Mouse (Mus musculus) liver, postnatal 0 days (tissue): ENCODE results near the gene Iqck. TPM values are rescaled to one million over a fixed set of nuclear protein-coding genes. Genes with fewer than 3 reads are reported as not detected.

Source experiments
- ATAC-seq: fragments of 200-750 bp; cut with Nextera tagmentation; 2 replicates; pipeline ENCODE4 v1.8.0; 2017; ENCODE audit warnings: mild to moderate bottlenecking, moderate library complexity
- DNase-seq: peaks from one replicate; pipeline ENCODE4 v3.0.0-alpha.2; 2016
- H3K27ac ChIP-seq: fragments of 300-500 bp; sonication (generic); 2 replicates; pipeline ENCODE4 v1.5.1; 2014; ENCODE audit warnings: antibody characterized with exemption, moderate library complexity, mild to moderate bottlenecking, low read depth
- H3K27me3 ChIP-seq: fragments of 300-500 bp; sonication (generic); 2 replicates; pipeline ENCODE4 v1.6.1; 2014; ENCODE audit warnings: low read length, control low read depth, mixed read lengths; ENCODE audit not compliant: insufficient read depth
- H3K36me3 ChIP-seq: fragments of 300-500 bp; sonication (generic); replicated peaks from 2 replicates; pipeline ENCODE4 v1.6.1; 2014; ENCODE audit warnings: mild to moderate bottlenecking, control low read depth, low read length, moderate library complexity, mixed read lengths; ENCODE audit not compliant: insufficient read depth
- H3K4me1 ChIP-seq: fragments of 300-500 bp; sonication (generic); 2 replicates; pipeline ENCODE4 v1.6.1; 2014; ENCODE audit warnings: antibody characterized with exemption, mild to moderate bottlenecking, control low read depth; ENCODE audit not compliant: insufficient read depth
- H3K4me2 ChIP-seq: fragments of 300-500 bp; sonication (generic); 2 replicates; pipeline ENCODE4 v1.6.1; 2014; ENCODE audit warnings: low read depth, mild to moderate bottlenecking, low read length, moderate library complexity, mixed read lengths
- H3K4me3 ChIP-seq: fragments of 300-500 bp; sonication (generic); 2 replicates; pipeline ENCODE4 v1.5.1; 2014; ENCODE audit warnings: low read depth, low read length
- H3K9ac ChIP-seq: fragments of 300-500 bp; sonication (generic); replicated peaks from 2 replicates; pipeline ENCODE4 v1.6.1; 2014; ENCODE audit warnings: mild to moderate bottlenecking, moderate library complexity
- H3K9me3 ChIP-seq: fragments of 300-500 bp; sonication (generic); 2 replicates; pipeline ENCODE4 v1.6.1; 2016; ENCODE audit warnings: mild to moderate bottlenecking, control low read depth, low read length, mixed read lengths
- CTCF ChIP-seq: sonication (generic); IDR thresholded peaks from 2 replicates; pipeline ENCODE4 v1.5.1; 2016; ENCODE audit warnings: antibody characterized with exemption, low read depth
- EP300 ChIP-seq: IDR thresholded peaks from 2 replicates; pipeline ENCODE4 v1.6.1; 2016; ENCODE audit warnings: antibody characterized with exemption, low read depth, mild to moderate bottlenecking
- WGBS: fragments of 180-500 bp; shearing (Covaris S2); extraction: QIAGEN DNeasy Blood & Tissue Kit; methylation state at CpG from one replicate; pipeline ENCODE4 v1.1.7; 2014; ENCODE audit not compliant: insufficient replicate concordance; 5-methylcytosine and 5-hydroxymethylcytosine counted together
- polyA plus RNA-seq: library from polyadenylated mRNA; unstranded; fragments of >200 nt; fragmentation: Nextera tagmentation; extraction: Ambion mirVana; gene quantifications from 2 replicates; pipeline ENCODE4 v1.2.1, GENCODE M21; 2015

Iqck gene
- polyA plus RNA-seq, 1 experiment from 2014 or later = 0.39 TPM

DNA sequence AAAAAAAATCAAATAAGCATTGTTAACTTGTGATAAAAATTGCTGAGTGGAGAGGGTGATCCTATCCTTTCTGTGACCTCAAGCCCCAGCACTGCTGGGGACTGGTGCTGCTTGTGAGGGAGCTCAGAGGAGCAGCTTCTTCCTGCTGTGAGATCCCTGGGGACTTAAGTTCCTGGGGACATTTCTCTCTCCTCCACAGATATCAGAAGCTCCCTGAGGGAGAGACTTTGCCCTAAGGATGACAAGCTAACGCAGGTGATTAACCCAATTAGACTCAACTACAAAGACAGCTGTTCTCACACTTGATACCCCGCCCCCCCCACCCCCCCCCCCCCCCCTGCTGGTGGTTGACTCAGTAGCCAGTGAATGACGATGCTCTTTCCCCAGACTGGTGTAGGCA lies 109.2 kb downstream of the Iqck start:
- H3K9ac ChIP-seq = no peak overlapping the region
- no peaks in the 10 kb centered on the region for H3K27me3 ChIP-seq
- no peak for TF ChIP-seq CTCF
- TF ChIP-seq EP300 = no peak
- H3K4me1 ChIP-seq = no peaks in the 10 kb centered on the region
- H3K27ac ChIP-seq = no peak overlapping the region
- no peaks in the 10 kb centered on the region for H3K9me3 ChIP-seq
- DNase-seq = no peak
- H3K4me2 ChIP-seq = no peak overlapping the region
- H3K36me3 ChIP-seq = no peaks in the 10 kb centered on the region
- no peak for ATAC-seq
- 3% methylated on average over 3 of the region's 3 CpGs for WGBS
- no peak overlapping the region for H3K4me3 ChIP-seq

- WGBS = 29% methylated on average over 7 of the region's 7 CpGs
- H3K36me3 ChIP-seq = no peaks in the 10 kb centered on the region
Observed at GRCm38 (mm10) chr7:118965198-118965597, 109.6 kb downstream of the Iqck start.

GRCm38 (mm10) chr7:118968870-118969269 lies 113.3 kb downstream of the Iqck start:
- DNase-seq = no peak

More at GRCm38 (mm10) chr7:118965198-118965597, 109.6 kb downstream of the Iqck start:
- no peak overlapping the region for H3K4me3 ChIP-seq
- H3K4me1 ChIP-seq = no peaks in the 10 kb centered on the region
- no peaks in the 10 kb centered on the region for H3K27me3 ChIP-seq
- H3K4me2 ChIP-seq = no peak overlapping the region
- H3K9me3 ChIP-seq = no peaks in the 10 kb centered on the region
- no peak for DNase-seq
- TF ChIP-seq CTCF (no peak), EP300 (no peak)
- ATAC-seq = no peak
- no peak overlapping the region for H3K9ac ChIP-seq
- H3K27ac ChIP-seq = no peak overlapping the region

GRCm38 (mm10) chr7:118971499-118971898 lies 115.9 kb downstream of the Iqck start:
- ATAC-seq = no peak

More at GRCm38 (mm10) chr7:118968870-118969269, 113.3 kb downstream of the Iqck start:
- H3K27me3 ChIP-seq = no peaks in the 10 kb centered on the region
- no peak overlapping the region for H3K27ac ChIP-seq
- no peak overlapping the region for H3K9ac ChIP-seq
- H3K4me1 ChIP-seq = no peaks in the 10 kb centered on the region
- H3K4me2 ChIP-seq = no peak overlapping the region
- no peak for ATAC-seq
- H3K9me3 ChIP-seq = no peaks in the 10 kb centered on the region
- TF ChIP-seq EP300 (no peak), CTCF (no peak)
- 84% methylated on average over 3 of the region's 3 CpGs for WGBS
- no peaks in the 10 kb centered on the region for H3K36me3 ChIP-seq
- H3K4me3 ChIP-seq = no peak overlapping the region

GRCm38 (mm10) chr7:118972306-118972705 lies 116.8 kb downstream of the Iqck start:
- Histone ChIP-seq H3K9ac (no peak overlapping the region), H3K27ac (no peak overlapping the region), H3K4me1 (no peaks in the 10 kb centered on the region), H3K4me2 (no peak overlapping the region), H3K9me3 (no peaks in the 10 kb centered on the region), H3K4me3 (no peak overlapping the region), H3K36me3 (no peaks in the 10 kb centered on the region), H3K27me3 (no peaks in the 10 kb centered on the region)
- TF ChIP-seq CTCF = no peak
- TF ChIP-seq EP300 = no peak
- ATAC-seq (no peak), DNase-seq (no peak)
- 72% methylated on average over 5 of the region's 5 CpGs for WGBS

More at GRCm38 (mm10) chr7:118971499-118971898, 115.9 kb downstream of the Iqck start:
- TF ChIP-seq CTCF (no peak), EP300 (no peak)
- 71% methylated on average over 8 of the region's 8 CpGs for WGBS
- no peak overlapping the region for H3K27ac ChIP-seq
- H3K9me3 ChIP-seq = no peaks in the 10 kb centered on the region
- no peaks in the 10 kb centered on the region for H3K27me3 ChIP-seq
- H3K4me3 ChIP-seq = no peak overlapping the region
- no peaks in the 10 kb centered on the region for H3K36me3 ChIP-seq
- DNase-seq = no peak
- no peak overlapping the region for H3K9ac ChIP-seq
- H3K4me2 ChIP-seq = no peak overlapping the region
- H3K4me1 ChIP-seq = no peaks in the 10 kb centered on the region

DNA sequence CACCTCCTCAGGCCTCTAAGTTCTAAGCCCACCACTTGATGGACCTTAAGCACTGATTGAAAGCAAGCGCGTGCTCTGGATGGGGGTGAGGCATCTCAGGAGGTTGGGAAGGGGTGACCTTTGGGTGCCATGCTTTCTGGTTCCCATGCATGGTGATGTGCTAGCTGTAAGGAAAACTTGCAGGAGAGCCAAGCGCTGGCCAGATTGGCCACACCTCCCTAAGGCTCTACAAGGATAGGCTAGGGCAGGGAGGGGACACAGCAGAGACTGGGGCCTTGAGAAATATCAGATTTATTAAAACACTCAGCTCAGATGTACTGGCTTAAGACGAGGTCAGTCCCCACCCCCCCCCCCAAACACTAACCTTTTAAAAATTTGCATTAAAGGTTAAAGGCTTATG lies 117.8 kb downstream of the Iqck start:
- no peak for ATAC-seq
- Histone ChIP-seq H3K9ac (no peak overlapping the region), H3K4me2 (no peak overlapping the region), H3K9me3 (no peaks in the 10 kb centered on the region), H3K27me3 (no peaks in the 10 kb centered on the region), H3K27ac (no peak overlapping the region), H3K4me3 (no peak overlapping the region), H3K36me3 (no peaks in the 10 kb centered on the region), H3K4me1 (no peaks in the 10 kb centered on the region)
- no peak for TF ChIP-seq EP300
- TF ChIP-seq CTCF = no peak
- WGBS = 87% methylated on average over 4 of the region's 4 CpGs
- DNase-seq = no peak

DNA sequence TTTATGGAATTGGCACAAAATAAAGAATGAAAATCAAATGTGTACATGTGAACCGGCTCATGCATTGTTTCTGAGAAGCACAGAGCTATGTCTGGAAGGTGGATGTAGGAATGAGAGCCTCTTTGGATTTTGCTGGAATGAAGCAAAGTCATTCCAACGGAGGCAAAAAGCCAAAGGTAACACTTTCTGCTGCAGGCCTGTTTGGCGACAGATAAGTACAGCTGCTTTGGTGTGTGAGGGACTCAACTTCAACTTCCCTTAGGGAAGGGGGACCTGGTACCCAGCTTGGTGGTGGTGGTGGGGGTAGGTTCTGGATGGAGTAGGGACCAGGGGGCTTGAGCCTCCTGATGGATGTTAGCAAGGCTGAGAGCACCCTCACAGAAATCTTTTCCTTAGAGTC lies 120.3 kb downstream of the Iqck start:
- no peak for TF ChIP-seq EP300
- TF ChIP-seq CTCF = no peak

More for the DNA sequence above, 120.3 kb downstream of the Iqck start:
- Histone ChIP-seq H3K36me3 (no peaks in the 10 kb centered on the region), H3K27ac (no peak overlapping the region), H3K4me1 (no peaks in the 10 kb centered on the region), H3K4me3 (no peak overlapping the region), H3K27me3 (no peaks in the 10 kb centered on the region), H3K9ac (no peak overlapping the region), H3K4me2 (no peak overlapping the region), H3K9me3 (no peaks in the 10 kb centered on the region)
- DNase-seq = no peak
- ATAC-seq = no peak
- 72% methylated on average over 3 of the region's 3 CpGs for WGBS
